In genomic region chr4:145319274-145320226, GRCm38 (mm10) we compare ENCODE assay signal across 8 mouse cellular contexts. TPM values are rescaled to one million over a fixed set of nuclear protein-coding genes. Genes with fewer than 3 reads are reported as not detected.
A peak's percentile ranks its signal among the peaks of the same experiment; 100 is the strongest.
DNase-seq lines count a peak whose midpoint lies in the region; ATAC-seq lines count a peak whose summit lies in the region.

No protein-coding gene starts in this region.

- no peaks in the 10 kb centered on the region for H3K9me3 ChIP-seq in liver, embryonic 12.5 days (replicated peaks)

- no peak overlapping the region for H3K4me3 ChIP-seq in liver, embryonic 12.5 days

- peak; percentile 36 for DNase-seq in ovary, adult 18-20 months (ENCODE audit: low spot score)
- DNase-seq in ovary, postnatal 10 days (ENCODE audit: low spot score), result no peak
- DNase-seq in adrenal gland, postnatal 14 days, result peak; percentile 80
- peak; percentile 76 for DNase-seq in induced T-regulatory cell, adult 2 months (ENCODE audit: low read depth)
- peak; percentile 70 for DNase-seq in thymus, postnatal 0 days (ENCODE audit: low spot score)
- DNase-seq in cerebellum, adult 11 months, result no peak
- DNase-seq in layer of hippocampus, postnatal 25 days (ENCODE audit: extremely low spot score in 1 of 2, low spot score in 1 of 2), result no peak

- H3K4me2 ChIP-seq in liver, embryonic 12.5 days, result no peak overlapping the region

- no peak overlapping the region for H3K9ac ChIP-seq in liver, embryonic 12.5 days

- WGBS in liver, embryonic 12.5 days (ENCODE audit: insufficient replicate concordance), result 55% methylated on average over 4 of the region's 4 CpGs

- H3K36me3 ChIP-seq in liver, embryonic 12.5 days, result no peaks in the 10 kb centered on the region

- H3K4me1 ChIP-seq in liver, embryonic 12.5 days, result no peaks in the 10 kb centered on the region

- ATAC-seq in liver, embryonic 12.5 days, result no peak

- no peak overlapping the region for H3K27ac ChIP-seq in liver, embryonic 12.5 days

- H3K27me3 ChIP-seq in liver, embryonic 12.5 days (replicated peaks), result peaks cover 21% of the 10 kb centered on the region

RNA-seq across cellular contexts. Expression of gene Tnfrsf8, which starts 4.6 kb away (rescaled TPM):
- 0.30 and 0.45 TPM in 2 replicates for total RNA-seq in adrenal gland, postnatal 14 days (2021)
- 13.6 and 15.3 TPM in 2 replicates for polyA plus RNA-seq in thymus, postnatal 0 days (2015; fragmentation: Nextera tagmentation; extraction: Ambion mirVana)
- polyA plus RNA-seq in liver, embryonic 12.5 days (2016; fragmentation: Nextera tagmentation; extraction: Ambion mirVana), result not detected in 2 replicates
- total RNA-seq in layer of hippocampus, postnatal 25 days (2021), result 1 to 10 TPM in 1 of 2 experiments, under 1 TPM in 1; 0.79 to 1.1 TPM

Comparison
In these comparisons a context has a peak if more than half of its experiments do, and no peak if none do; other contexts are left out.
1. DNase-seq: peak in ovary, adult 18-20 months (single experiment), adrenal gland, postnatal 14 days (single experiment), induced T-regulatory cell, adult 2 months (single experiment) and thymus, postnatal 0 days (single experiment); none in ovary, postnatal 10 days (single experiment), cerebellum, adult 11 months (single experiment) and layer of hippocampus, postnatal 25 days (0 of 2).